Mouse (Mus musculus) liver, embryonic 14.5 days (tissue): ENCODE results near the gene Pds5b. TPM values are rescaled to one million over a fixed set of nuclear protein-coding genes. Genes with fewer than 3 reads are reported as not detected.
A peak's percentile ranks its signal among the peaks of the same experiment; 100 is the strongest.

Source experiments
- ATAC-seq: fragments of 200-750 bp; cut with Nextera tagmentation; 2 replicates; pipeline ENCODE4 v1.8.0; 2017; ENCODE audit warnings: moderate number of reproducible peaks, mild to moderate bottlenecking, moderate library complexity; ENCODE audit not compliant: insufficient read depth
- DNase-seq, 3 experiments: peaks; one replicate each; pipeline ENCODE4 v3.0.0-alpha.2; 2012 to 2013; ENCODE audit warnings: low read depth in 3 of 3, low spot score in 3 of 3
- H3K27ac ChIP-seq: fragments of 300-500 bp; sonication (generic); 2 replicates; pipeline ENCODE4 v1.5.1; 2014; ENCODE audit warnings: moderate library complexity, mild to moderate bottlenecking, control low read depth, inconsistent platforms
- H3K27me3 ChIP-seq: fragments of 300-500 bp; sonication (generic); 2 replicates; pipeline ENCODE4 v1.6.1; 2014; ENCODE audit warnings: mild to moderate bottlenecking, low read length, moderate library complexity; ENCODE audit not compliant: control insufficient read depth, insufficient read depth
- H3K36me3 ChIP-seq: fragments of 300-500 bp; sonication (generic); replicated peaks from 2 replicates; pipeline ENCODE4 v1.6.1; 2014; ENCODE audit warnings: low read depth; ENCODE audit not compliant: control insufficient read depth, insufficient read depth
- H3K4me1 ChIP-seq, 2 experiments: fragments of 200-500 bp in 1 of 2; fragments of 300-500 bp in 1 of 2; sonication (generic) in 1 of 2; replicated peaks; 2 replicates each; pipeline ENCODE4 v1.6.1; 2012 to 2014; ENCODE audit warnings: antibody characterized with exemption in 1 of 2, inconsistent platforms in 1 of 2, low read length in 1 of 2; ENCODE audit not compliant: control insufficient read depth in 2 of 2, insufficient read depth in 2 of 2
- H3K4me2 ChIP-seq: fragments of 300-500 bp; sonication (generic); 2 replicates; pipeline ENCODE4 v1.6.1; 2014; ENCODE audit warnings: low read depth, mild to moderate bottlenecking, control low read depth, moderate library complexity
- H3K4me3 ChIP-seq, 2 experiments: fragments of 200-500 bp in 1 of 2; fragments of 300-500 bp in 1 of 2; sonication (generic) in 1 of 2; 2 replicates each; pipeline ENCODE4 v1.5.1; 2012 to 2014; ENCODE audit warnings: low read depth in 2 of 2, low read length in 2 of 2, mild to moderate bottlenecking in 2 of 2, control low read depth in 1 of 2, inconsistent platforms in 1 of 2, moderate library complexity in 1 of 2; ENCODE audit not compliant: insufficient read depth in 1 of 2
- H3K9ac ChIP-seq: fragments of 300-500 bp; sonication (generic); replicated peaks from 2 replicates; pipeline ENCODE4 v1.6.1; 2014; ENCODE audit warnings: mild to moderate bottlenecking, control low read depth, moderate library complexity
- H3K9me3 ChIP-seq: fragments of 300-500 bp; sonication (generic); 2 replicates; pipeline ENCODE4 v1.6.1; 2016; ENCODE audit warnings: low read length, mixed read lengths; ENCODE audit not compliant: control insufficient read depth
- CTCF ChIP-seq: IDR thresholded peaks from 2 replicates; pipeline ENCODE4 v1.5.1; 2016; ENCODE audit warnings: antibody characterized with exemption, low read depth, control low read depth
- EP300 ChIP-seq: IDR thresholded peaks from 2 replicates; pipeline ENCODE4 v1.6.1; 2016; ENCODE audit warnings: antibody characterized with exemption, low read depth
- WGBS: fragments of 180-500 bp; shearing (Covaris S2); extraction: QIAGEN DNeasy Blood & Tissue Kit; methylation state at CpG from one replicate; pipeline ENCODE4 v1.1.7; 2014; ENCODE audit not compliant: insufficient replicate concordance; 5-methylcytosine and 5-hydroxymethylcytosine counted together
- polyA plus RNA-seq, 2 experiments: library from polyadenylated mRNA; depleted of rRNA in 1 of 2; stranded (reverse) in 1 of 2; unstranded in 1 of 2; fragments of >200 nt; fragmentation: Nextera tagmentation in 1 of 2; extraction: Ambion mirVana in 1 of 2; gene quantifications; 2 replicates each; pipeline versions ENCODE4 v1.2.1 to v1.2.3; 2012 to 2014

Gene Pds5b
- polyA plus RNA-seq, 2 experiments: 7.0 to 11.0 TPM

DNA sequence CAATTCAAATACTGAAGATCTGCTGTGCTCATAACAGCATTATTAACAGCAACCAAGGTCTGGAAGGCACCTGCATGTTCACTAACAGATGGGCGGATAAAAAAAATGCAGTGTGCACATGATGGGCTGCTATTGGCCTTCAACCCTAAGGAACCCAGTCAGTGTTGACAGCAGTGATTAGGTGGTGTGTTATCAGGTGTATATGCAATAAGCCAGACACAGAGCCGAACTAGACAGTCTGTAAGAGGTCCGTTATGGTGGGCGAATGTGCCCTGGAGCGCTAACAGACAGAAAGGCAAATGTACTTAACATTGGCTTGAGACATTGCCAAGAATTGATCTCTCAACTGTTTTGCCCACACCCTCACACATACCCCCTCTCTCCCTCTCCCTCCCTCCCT is 156.0 kb downstream of the Pds5b start:
- TF ChIP-seq CTCF (no peak), EP300 (no peak)
- no peak for DNase-seq
- peaks cover 0 to 4% of the 10 kb centered on the region in 2 experiments; a peak in 1 of 4 replicates for H3K4me1 ChIP-seq
- no peak overlapping the region for H3K4me2 ChIP-seq
- no peak overlapping the region for H3K27ac ChIP-seq
- ATAC-seq: no peak
- no peak overlapping the region for H3K9ac ChIP-seq
- no peaks in the 10 kb centered on the region for H3K9me3 ChIP-seq
- 74% methylated on average over 5 of the region's 5 CpGs for WGBS
- H3K36me3 ChIP-seq: no peaks in the 10 kb centered on the region
- H3K27me3 ChIP-seq: no peaks in the 10 kb centered on the region
- H3K4me3 ChIP-seq: no peak overlapping the region

DNA sequence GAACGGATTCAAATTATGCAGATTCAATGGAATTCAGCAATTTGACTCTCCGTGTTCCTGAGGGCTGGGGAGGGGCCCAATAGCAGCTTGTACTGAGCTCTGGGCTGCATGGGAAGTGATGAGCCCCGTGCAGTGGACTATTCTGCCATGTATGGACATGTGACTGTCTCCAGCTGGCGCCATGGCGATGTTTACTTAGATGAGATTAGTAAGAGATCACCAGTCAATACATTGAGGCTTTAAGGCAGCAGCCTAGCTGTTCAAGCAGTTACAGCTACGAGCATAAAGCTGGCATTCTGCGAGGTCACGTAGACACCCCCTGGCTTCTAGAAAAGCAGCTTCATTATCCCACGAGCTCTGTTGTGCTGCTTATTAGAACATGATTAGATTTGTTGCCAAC is 157.2 kb downstream of the Pds5b start:
- TF ChIP-seq EP300 (no peak), CTCF (no peak)

DNA sequence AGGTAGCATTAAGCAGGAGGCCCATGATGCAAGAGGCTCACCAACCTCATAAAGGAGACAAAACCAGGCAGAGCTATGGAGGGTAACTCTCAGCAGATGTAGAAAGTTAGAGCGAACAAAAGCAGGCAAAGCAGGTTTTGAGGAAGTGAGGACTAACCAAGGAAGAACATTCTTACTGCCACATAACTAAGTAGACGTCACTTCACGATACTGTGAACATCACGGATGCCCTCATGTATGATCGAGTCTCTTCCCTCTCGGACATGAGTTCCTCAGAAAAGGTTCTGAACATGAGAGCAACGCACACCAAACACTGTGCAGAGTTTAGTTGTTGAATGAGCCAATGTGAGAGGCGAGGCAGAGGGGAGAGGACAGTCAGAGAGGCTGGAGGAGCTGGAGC is 163.2 kb downstream of the Pds5b start:
- H3K4me2 ChIP-seq: no peak overlapping the region
- DNase-seq (no peak), ATAC-seq (no peak)
- H3K4me1 ChIP-seq: peaks cover 0 to 11% of the 10 kb centered on the region in 2 experiments; a peak in 2 of 4 replicates
- WGBS: 60% methylated on average over 8 of the region's 8 CpGs
- H3K36me3 ChIP-seq: no peaks in the 10 kb centered on the region
- no peak overlapping the region for H3K9ac ChIP-seq
- TF ChIP-seq CTCF: no peak
- TF ChIP-seq EP300: no peak
- no peak overlapping the region for H3K4me3 ChIP-seq
- H3K27me3 ChIP-seq: no peaks in the 10 kb centered on the region
- H3K9me3 ChIP-seq: no peaks in the 10 kb centered on the region
- no peak overlapping the region for H3K27ac ChIP-seq

More for the DNA sequence above, 157.2 kb downstream of the Pds5b start:
- Histone ChIP-seq H3K9me3 (no peaks in the 10 kb centered on the region), H3K27ac (no peak overlapping the region), H3K4me1 (peaks cover 0 to 4% of the 10 kb centered on the region in 2 experiments; a peak in 1 of 4 replicates), H3K36me3 (no peaks in the 10 kb centered on the region), H3K4me2 (no peak overlapping the region), H3K4me3 (no peak overlapping the region), H3K27me3 (no peaks in the 10 kb centered on the region), H3K9ac (no peak overlapping the region)
- DNase-seq: no peak
- WGBS: 52% methylated on average over 9 of the region's 9 CpGs
- no peak for ATAC-seq

DNA sequence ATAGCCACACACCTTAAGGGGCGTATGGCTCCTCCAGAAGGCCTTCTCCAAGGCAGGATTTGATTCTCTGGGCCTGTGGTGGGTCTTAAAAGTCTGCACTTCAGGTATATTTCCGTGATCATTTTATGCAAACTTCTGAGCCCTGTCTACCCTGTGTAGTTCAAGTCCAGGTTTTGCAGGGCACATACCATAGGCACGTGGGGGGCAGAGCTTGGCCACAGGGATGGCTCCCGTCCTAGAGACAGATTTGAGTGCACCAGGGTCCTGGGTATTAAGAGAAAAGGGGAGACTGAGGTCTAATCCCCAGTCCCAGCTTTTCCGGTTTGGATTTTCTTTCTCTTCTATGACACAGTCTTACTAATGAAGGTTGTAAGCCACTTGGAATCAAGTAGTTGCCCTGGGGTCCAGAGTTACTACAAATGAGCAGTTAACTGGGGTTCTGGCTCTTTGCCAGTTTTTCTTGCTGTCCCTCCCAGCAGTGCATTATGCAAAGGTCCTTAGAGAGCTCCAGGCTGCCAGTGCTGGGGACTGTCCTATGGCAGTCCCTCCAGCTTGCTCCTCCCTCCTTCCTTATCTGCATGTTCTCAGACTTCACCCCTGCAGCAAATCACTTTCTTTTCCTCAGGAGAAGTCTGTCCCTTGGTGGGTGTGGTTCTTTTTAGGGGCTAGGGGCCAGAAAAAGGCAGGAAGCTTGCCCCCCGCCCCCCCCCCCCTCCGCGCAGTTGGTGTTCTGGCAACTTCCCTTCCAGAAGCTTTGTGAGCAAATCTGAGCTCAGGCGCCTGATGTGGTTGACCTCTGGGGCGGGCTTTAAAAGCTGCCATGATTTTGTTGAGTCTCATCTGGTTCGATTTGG is 166.4 kb downstream of the Pds5b start:
- no peaks in the 10 kb centered on the region for H3K9me3 ChIP-seq
- peak; percentile 22 to 30 (median 28) for DNase-seq
- no peak overlapping the region for H3K4me3 ChIP-seq
- ATAC-seq: peak; percentile 77
- peaks cover 0 to 7% of the 10 kb centered on the region in 2 experiments; a peak in 2 of 4 replicates for H3K4me1 ChIP-seq
- no peaks in the 10 kb centered on the region for H3K36me3 ChIP-seq
- no peaks in the 10 kb centered on the region for H3K27me3 ChIP-seq
- 20% methylated on average over 11 of the region's 11 CpGs for WGBS
- H3K4me2 ChIP-seq: no peak overlapping the region
- TF ChIP-seq EP300 (no peak), CTCF (no peak)
- no peak overlapping the region for H3K27ac ChIP-seq
- H3K9ac ChIP-seq: no peak overlapping the region

DNA sequence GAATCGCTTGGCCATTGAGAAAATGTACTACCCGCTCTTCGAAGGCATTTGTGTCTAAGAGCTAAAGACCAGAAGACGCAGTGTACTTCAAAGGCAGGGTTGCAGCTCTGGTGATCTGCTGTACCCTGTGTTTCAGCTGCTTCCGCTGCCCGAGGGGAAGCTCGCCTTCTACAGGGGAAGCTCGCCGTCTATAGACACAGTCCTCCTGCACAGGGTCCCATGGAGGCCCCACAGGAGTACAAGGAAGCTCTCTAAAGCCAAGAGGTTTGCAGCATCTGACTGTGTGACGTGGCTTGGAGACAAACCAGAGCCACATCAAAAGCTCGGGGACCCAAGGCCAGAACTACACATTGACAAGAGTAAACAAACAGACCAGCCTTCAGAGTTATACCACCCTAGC is 167.1 kb downstream of the Pds5b start:
- Histone ChIP-seq H3K4me2 (no peak overlapping the region), H3K27me3 (no peaks in the 10 kb centered on the region), H3K4me1 (peaks cover 0 to 7% of the 10 kb centered on the region in 2 experiments; a peak in 2 of 4 replicates), H3K36me3 (no peaks in the 10 kb centered on the region), H3K27ac (no peak overlapping the region), H3K9me3 (no peaks in the 10 kb centered on the region), H3K9ac (no peak overlapping the region), H3K4me3 (no peak overlapping the region)
- no peak for ATAC-seq
- no peak for DNase-seq
- TF ChIP-seq CTCF (no peak), EP300 (no peak)
- WGBS: 20% methylated on average over 11 of the region's 11 CpGs
